Mouse (Mus musculus): ENCODE measurements around the gene Tfeb. TPM values are rescaled to one million over a fixed set of nuclear protein-coding genes. Genes with fewer than 3 reads are reported as not detected.

Tfeb gene
- polyA plus RNA-seq, 1 experiment from 2014 or later: 17.8 TPM

GRCm38 (mm10) chr17:47738879-47739798, 2.3 kb downstream of the Tfeb start:
- no peaks in the 10 kb centered on the region for H3K36me3 ChIP-seq (ENCODE audit: insufficient read depth, low read length)
- H3K9ac ChIP-seq (replicated peaks; ENCODE audit: low read depth): peak overlapping the region; percentile 12; the same call in 1 of the 2 replicates
- H3K27me3 ChIP-seq (replicated peaks; ENCODE audit: insufficient read depth, low read length): no peaks in the 10 kb centered on the region
- DNase-seq (ENCODE audit: low spot score): no peak
- 19% methylated on average over 19 of the region's 20 CpGs for WGBS
- ATAC-seq: no peak
- TF ChIP-seq CTCF (IDR thresholded peaks at IDR 0.05) (no peak), EP300 (IDR thresholded peaks at IDR 0.05) (no peak)
- H3K27ac ChIP-seq (ENCODE audit: low read length): no peak overlapping the region
- H3K4me3 ChIP-seq (ENCODE audit: low read depth, low read length): peak overlapping the region; percentile 85
- H3K4me1 ChIP-seq (ENCODE audit: insufficient read depth, low read depth, low read length): peaks cover 4% of the 10 kb centered on the region; the same call in 1 of the 2 replicates
- peak overlapping the region; percentile 99 for H3K4me2 ChIP-seq (replicated peaks; ENCODE audit: low read depth, low read length)
- no peaks in the 10 kb centered on the region for H3K9me3 ChIP-seq (ENCODE audit: low read length)

GRCm38 (mm10) chr17:47740186-47740585, 3.4 kb downstream of the Tfeb start:
- ATAC-seq (no peak), DNase-seq (ENCODE audit: low spot score) (no peak)

GRCm38 (mm10) chr17:47742991-47743734, 6.3 kb downstream of the Tfeb start:
- no peak for DNase-seq (ENCODE audit: low spot score)
- no peak for ATAC-seq
- 33% methylated on average over 16 of the region's 16 CpGs for WGBS
- Histone ChIP-seq H3K4me1 (ENCODE audit: insufficient read depth, low read depth, low read length) (peaks cover 4% of the 10 kb centered on the region; the same call in 1 of the 2 replicates), H3K27me3 (replicated peaks; ENCODE audit: insufficient read depth, low read length) (no peaks in the 10 kb centered on the region), H3K9me3 (ENCODE audit: low read length) (no peaks in the 10 kb centered on the region), H3K9ac (replicated peaks; ENCODE audit: low read depth) (no peak overlapping the region), H3K4me2 (replicated peaks; ENCODE audit: low read depth, low read length) (no peak overlapping the region), H3K27ac (ENCODE audit: low read length) (no peak overlapping the region), H3K4me3 (ENCODE audit: low read depth, low read length) (no peak overlapping the region), H3K36me3 (ENCODE audit: insufficient read depth, low read length) (no peaks in the 10 kb centered on the region)
- TF ChIP-seq CTCF (IDR thresholded peaks at IDR 0.05) (peak; percentile 55), EP300 (IDR thresholded peaks at IDR 0.05) (no peak)

More at GRCm38 (mm10) chr17:47740186-47740585, 3.4 kb downstream of the Tfeb start:
- no peak overlapping the region for H3K4me2 ChIP-seq (replicated peaks; ENCODE audit: low read depth, low read length)
- no peaks in the 10 kb centered on the region for H3K36me3 ChIP-seq (ENCODE audit: insufficient read depth, low read length)
- TF ChIP-seq EP300 (IDR thresholded peaks at IDR 0.05) (no peak), CTCF (IDR thresholded peaks at IDR 0.05) (peak; percentile 33)
- WGBS: 84% methylated on average over 2 of the region's 2 CpGs
- H3K27ac ChIP-seq (ENCODE audit: low read length): no peak overlapping the region
- H3K27me3 ChIP-seq (replicated peaks; ENCODE audit: insufficient read depth, low read length): no peaks in the 10 kb centered on the region
- no peak overlapping the region for H3K9ac ChIP-seq (replicated peaks; ENCODE audit: low read depth)
- peaks cover 4% of the 10 kb centered on the region; the same call in 1 of the 2 replicates for H3K4me1 ChIP-seq (ENCODE audit: insufficient read depth, low read depth, low read length)
- no peaks in the 10 kb centered on the region for H3K9me3 ChIP-seq (ENCODE audit: low read length)
- H3K4me3 ChIP-seq (ENCODE audit: low read depth, low read length): no peak overlapping the region

GRCm38 (mm10) chr17:47744086-47744485, 7.3 kb downstream of the Tfeb start:
- H3K4me1 ChIP-seq (ENCODE audit: insufficient read depth, low read depth, low read length): peaks cover 4% of the 10 kb centered on the region; the same call in 1 of the 2 replicates
- TF ChIP-seq EP300 (IDR thresholded peaks at IDR 0.05): no peak
- no peak for TF ChIP-seq CTCF (IDR thresholded peaks at IDR 0.05)
- H3K27me3 ChIP-seq (replicated peaks; ENCODE audit: insufficient read depth, low read length): no peaks in the 10 kb centered on the region
- ATAC-seq (no peak), DNase-seq (ENCODE audit: low spot score) (no peak)
- no peak overlapping the region for H3K4me3 ChIP-seq (ENCODE audit: low read depth, low read length)
- no peak overlapping the region for H3K27ac ChIP-seq (ENCODE audit: low read length)
- no peaks in the 10 kb centered on the region for H3K9me3 ChIP-seq (ENCODE audit: low read length)
- no peak overlapping the region for H3K9ac ChIP-seq (replicated peaks; ENCODE audit: low read depth)
- 96% methylated on average over 14 of the region's 14 CpGs for WGBS
- H3K36me3 ChIP-seq (ENCODE audit: insufficient read depth, low read length): no peaks in the 10 kb centered on the region
- H3K4me2 ChIP-seq (replicated peaks; ENCODE audit: low read depth, low read length): no peak overlapping the region

- no peak overlapping the region for H3K27ac ChIP-seq (ENCODE audit: low read length)
- no peaks in the 10 kb centered on the region for H3K36me3 ChIP-seq (ENCODE audit: insufficient read depth, low read length)
- TF ChIP-seq EP300 (IDR thresholded peaks at IDR 0.05): no peak
- peak; percentile 44 for TF ChIP-seq CTCF (IDR thresholded peaks at IDR 0.05)
- 87% methylated on average over 10 of the region's 10 CpGs for WGBS
- no peak overlapping the region for H3K4me2 ChIP-seq (replicated peaks; ENCODE audit: low read depth, low read length)
- H3K9ac ChIP-seq (replicated peaks; ENCODE audit: low read depth): no peak overlapping the region
- no peak overlapping the region for H3K4me3 ChIP-seq (ENCODE audit: low read depth, low read length)
- H3K27me3 ChIP-seq (replicated peaks; ENCODE audit: insufficient read depth, low read length): no peaks in the 10 kb centered on the region
- 0 out of 2 replicates have a peak, but pooled peaks cover 4% of the 10 kb centered on the region for H3K4me1 ChIP-seq (ENCODE audit: insufficient read depth, low read depth, low read length)
- ATAC-seq (no peak), DNase-seq (ENCODE audit: low spot score) (no peak)
- H3K9me3 ChIP-seq (ENCODE audit: low read length): no peaks in the 10 kb centered on the region
These were observed 8.0 kb downstream of the Tfeb start for GRCm38 (mm10) chr17:47744746-47745368.

Measured in lung, postnatal 0 days (tissue).